Mouse (Mus musculus) spleen, adult 12 weeks (tissue): Measurements from ENCODE around the gene Tmem167.

Source experiments
- DNase-seq: peaks from one replicate; pipeline ENCODE4 v3.0.0; 2022; ENCODE audit warnings: low spot score

Gene Tmem167

DNA sequence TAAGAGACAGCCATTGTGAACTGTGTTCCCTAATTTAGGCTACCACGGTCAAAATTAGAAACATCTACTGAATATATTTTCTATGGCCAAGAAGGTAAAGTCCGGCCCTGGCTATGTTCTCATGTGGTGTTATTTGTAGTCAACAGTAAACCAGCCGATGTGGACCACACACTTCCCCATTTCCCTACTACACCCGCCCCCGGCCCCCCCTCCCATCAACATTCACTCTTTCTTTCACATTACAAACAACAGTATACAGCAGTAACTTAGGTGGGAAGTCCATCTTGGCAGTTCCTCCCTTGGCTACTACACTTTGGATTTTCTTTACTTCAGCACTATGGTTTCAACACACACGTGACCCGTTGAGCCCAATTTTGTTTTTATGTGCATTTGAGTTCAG, 94.6 kb downstream of the Tmem167 start:
- DNase-seq = no peak

DNA sequence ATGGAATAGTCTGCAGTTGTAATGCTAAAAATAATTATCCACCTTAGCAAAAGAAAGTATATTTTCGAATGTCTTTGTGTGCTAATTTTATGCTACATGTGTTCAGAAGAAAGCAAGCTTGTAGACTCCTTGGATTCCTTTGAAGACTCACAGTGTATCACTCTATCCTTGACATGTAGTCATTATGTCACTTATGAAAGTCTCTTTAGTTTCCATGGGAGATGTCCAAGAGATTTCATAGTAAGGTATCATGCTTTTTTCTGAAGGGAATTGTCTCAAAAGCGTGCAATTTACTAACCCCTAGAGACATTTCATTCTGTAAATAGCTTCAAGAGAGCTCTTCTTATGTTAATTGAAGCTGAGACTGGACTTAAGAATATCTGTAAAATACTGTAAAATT, 97.8 kb downstream of the Tmem167 start:
- no peak for DNase-seq

DNA sequence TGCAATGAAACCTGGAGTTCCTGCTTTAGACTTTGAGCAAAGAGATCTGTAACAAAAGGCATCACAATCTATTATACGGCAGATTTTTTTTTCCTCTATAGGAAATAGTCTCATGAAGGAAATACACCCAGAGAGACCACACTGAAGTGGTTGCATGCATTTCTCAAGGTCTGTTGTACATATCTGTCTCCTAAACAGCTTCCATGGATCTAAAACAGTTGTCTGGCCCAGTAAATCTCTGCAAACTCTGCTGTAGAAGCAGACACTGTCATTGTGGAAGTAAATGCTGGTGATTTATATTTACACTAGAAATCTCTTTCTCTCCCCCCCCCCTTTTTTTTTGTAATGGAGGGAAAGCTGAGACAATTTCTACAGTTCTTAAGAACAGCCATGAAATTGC, 99.1 kb downstream of the Tmem167 start:
- DNase-seq = no peak

DNA sequence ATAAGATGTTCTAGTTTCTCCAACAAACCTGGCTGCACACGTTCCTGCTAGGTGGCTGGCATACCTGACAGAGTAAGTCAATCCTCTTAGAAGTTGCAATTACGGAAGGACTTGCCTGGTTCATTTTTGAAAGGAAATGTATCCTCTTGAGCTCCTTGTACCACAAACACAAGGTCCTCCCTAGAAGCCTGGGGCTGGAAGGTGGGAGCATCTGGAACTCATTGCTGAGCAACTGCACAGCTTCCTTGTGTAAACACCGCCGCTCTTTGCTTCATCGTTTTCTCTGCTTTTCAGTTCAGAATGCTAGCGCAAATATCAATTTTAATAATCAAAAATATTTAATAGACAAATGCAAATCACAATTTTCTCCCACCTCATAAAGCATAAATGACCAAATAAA, 102.9 kb downstream of the Tmem167 start:
- DNase-seq = no peak
